Mouse (Mus musculus): Measurements from ENCODE around the gene Gm9970. TPM values are rescaled to one million over a fixed set of nuclear protein-coding genes. Genes with fewer than 3 reads are reported as not detected.

The Gm9970 gene
- total RNA-seq, 2 experiments from 2014 or later, result not detected

GRCm38 (mm10) chr5:31199321-31199892, 41.6 kb downstream of the Gm9970 start:
- intact Hi-C loops (cut with DNase I), result no loop called here
- DNase-seq (ENCODE audit: low spot score), result no peak

GRCm38 (mm10) chr5:31198616-31199320, 42.3 kb downstream of the Gm9970 start:
- DNase-seq (ENCODE audit: low spot score), result no peak
- intact Hi-C loops (cut with DNase I), result no loop called here

- intact Hi-C loops (cut with DNase I), result no loop called here
- DNase-seq (ENCODE audit: low spot score), result no peak
Observed at GRCm38 (mm10) chr5:31198170-31198569, 42.9 kb downstream of the Gm9970 start.

- DNase-seq (ENCODE audit: low spot score), result no peak
- intact Hi-C loops (cut with DNase I), result no loop called here
Observed at GRCm38 (mm10) chr5:31197072-31197471, 44.0 kb downstream of the Gm9970 start.

GRCm38 (mm10) chr5:31196207-31196606, 44.8 kb downstream of the Gm9970 start:
- DNase-seq (ENCODE audit: low spot score), result no peak
- intact Hi-C loops (cut with DNase I), result no loop called here

GRCm38 (mm10) chr5:31195671-31196070, 45.4 kb downstream of the Gm9970 start:
- intact Hi-C loops (cut with DNase I), result no loop called here
- no peak for DNase-seq (ENCODE audit: low spot score)

- intact Hi-C loops (cut with DNase I), result no loop called here
- no peak for DNase-seq (ENCODE audit: low spot score)
Observed at GRCm38 (mm10) chr5:31194486-31195485, 46.2 kb downstream of the Gm9970 start.

- no peak for DNase-seq (ENCODE audit: low spot score)
- intact Hi-C loops (cut with DNase I), result loop anchor here (1.0 kb wide), 2 partner anchors 8 to 14 kb away; partner anchors contain the start of gene Gm29609
Observed at GRCm38 (mm10) chr5:31193631-31194281, 47.3 kb downstream of the Gm9970 start.

- DNase-seq (ENCODE audit: low spot score), result peak; percentile 99
- intact Hi-C loops (cut with DNase I), result loop anchor here (1.0 kb wide), 2 partner anchors 8 to 14 kb away; partner anchors contain the start of gene Gm29609
Observed at GRCm38 (mm10) chr5:31192939-31193630, 47.9 kb downstream of the Gm9970 start, which contains the start of the genes Snx17 and Eif2b4. Snx17 (plus strand) TSS chr5:31193227. Eif2b4 (minus strand) TSS chr5:31193430.

GRCm38 (mm10) chr5:31192045-31192938, 48.7 kb downstream of the Gm9970 start:
- no peak for DNase-seq (ENCODE audit: low spot score)
- intact Hi-C loops (cut with DNase I), result no loop called here

Other genes with a start within 250 kb of the Gm9970 start
- gene Atraid, start 192.9 kb downstream of the Gm9970 start, total RNA-seq (2021), result 10 to 100 TPM; 44.1 to 47.0 TPM
- 10 to 100 TPM in 1 of 2 experiments, 1 to 10 TPM in 1; 9.9 to 10.5 TPM for gene Slc5a6, start 192.3 kb downstream of the Gm9970 start, total RNA-seq (2021)
- 10 to 100 TPM; 14.4 to 15.5 TPM for gene Cad, start 186.5 kb downstream of the Gm9970 start, total RNA-seq (2021)
- not detected for gene Dnajc5g, start 134.9 kb downstream of the Gm9970 start, total RNA-seq (2021)
- not detected for gene Slc30a3, start 133.0 kb downstream of the Gm9970 start, total RNA-seq (2021)
- 100 to 1,000 TPM; 183 to 212 TPM for gene Trim54, start 124.5 kb downstream of the Gm9970 start, total RNA-seq (2021)
- gene Ucn, start 102.4 kb downstream of the Gm9970 start, total RNA-seq (2021), result not detected
- 10 to 100 TPM; 55.1 to 55.5 TPM for gene Mpv17, start 87.0 kb downstream of the Gm9970 start, total RNA-seq (2021)
- gene Gm29609, start 61.3 kb downstream of the Gm9970 start, total RNA-seq (2021), result under 1 TPM; 0.23 to 0.28 TPM
- gene Gtf3c2, start 61.1 kb downstream of the Gm9970 start, total RNA-seq (2021), result 10 to 100 TPM; 32.0 to 35.8 TPM
- gene Snx17, start 48.0 kb downstream of the Gm9970 start, total RNA-seq (2021), result 10 to 100 TPM; 61.3 to 62.5 TPM
- 10 to 100 TPM; 51.6 to 55.5 TPM for gene Eif2b4, start 47.8 kb downstream of the Gm9970 start, total RNA-seq (2021)
- 1 to 10 TPM; 7.3 to 8.1 TPM for gene Zfp513, start 38.9 kb downstream of the Gm9970 start, total RNA-seq (2021)
- 10 to 100 TPM; 58.5 to 61.7 TPM for gene Ppm1g, start 20.5 kb downstream of the Gm9970 start, total RNA-seq (2021)
- 10 to 100 TPM; 74.3 to 80.5 TPM for gene Nrbp1, start 368 bp downstream of the Gm9970 start, total RNA-seq (2021)
- gene Krtcap3, start 10.5 kb upstream of the Gm9970 start, total RNA-seq (2021), result 1 to 10 TPM; 1.3 to 1.7 TPM
- gene Ift172, start 49.9 kb upstream of the Gm9970 start, total RNA-seq (2021), result 10 to 100 TPM; 39.7 to 41.8 TPM
- 1 to 10 TPM; 3.6 to 4.1 TPM for gene Fndc4, start 54.8 kb upstream of the Gm9970 start, total RNA-seq (2021)
- not detected for gene Gckr, start 56.2 kb upstream of the Gm9970 start, total RNA-seq (2021)
- 10 to 100 TPM; 19.2 to 22.2 TPM for gene Zfp512, start 211.2 kb upstream of the Gm9970 start, total RNA-seq (2021)
- not detected for gene 4930548H24Rik, start 244.5 kb upstream of the Gm9970 start, total RNA-seq (2021)